ENCODE assay signal across 22 mouse cellular contexts in the genomic region with DNA sequence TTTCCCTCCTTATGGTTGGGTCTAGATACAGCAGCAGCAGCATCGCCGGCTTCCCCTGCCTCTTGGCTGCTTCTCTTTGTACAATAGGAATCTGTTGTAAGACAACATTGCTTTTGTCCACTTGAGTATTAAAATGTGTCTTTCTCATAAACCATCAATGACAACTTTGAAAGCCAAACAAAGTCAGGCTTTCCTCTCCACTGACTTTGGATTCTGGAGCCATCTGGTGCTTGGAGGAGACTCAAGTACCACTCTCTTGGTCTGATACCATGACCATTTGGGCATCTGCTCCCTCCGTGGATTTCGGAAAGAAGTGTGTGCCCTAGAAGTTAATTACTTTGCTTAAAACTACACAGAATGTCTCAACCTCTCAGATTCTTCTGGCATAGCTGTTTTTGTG. TPM values are rescaled to one million over a fixed set of nuclear protein-coding genes. Genes with fewer than 3 reads are reported as not detected.
"Had no signal": no experiment of that assay in that cellular context is flagged by ENCODE, and none has a peak within 500 bp of the region (broad histone marks: within the 10 kb centered on the region; RNA-seq: fewer than 3 reads in every experiment).

No protein-coding gene starts in this region.

- H3K4me2 ChIP-seq: lung, embryonic 14.5 days; midbrain, embryonic 13.5 days; midbrain, embryonic 15.5 days; neural tube, embryonic 13.5 days; neural tube, embryonic 15.5 days; stomach, embryonic 15.5 days had no signal

- H3K9me3 ChIP-seq: midbrain, embryonic 10.5 days; midbrain, embryonic 13.5 days; midbrain, embryonic 15.5 days; neural tube, embryonic 13.5 days; neural tube, embryonic 15.5 days; stomach, embryonic 15.5 days had no signal

- H3K36me3 ChIP-seq: midbrain, embryonic 10.5 days; midbrain, embryonic 13.5 days; midbrain, embryonic 15.5 days; neural tube, embryonic 13.5 days; neural tube, embryonic 15.5 days; stomach, embryonic 15.5 days had no signal

- H3K9ac ChIP-seq: lung, embryonic 14.5 days; midbrain, embryonic 13.5 days; midbrain, embryonic 15.5 days; neural tube, embryonic 13.5 days; neural tube, embryonic 15.5 days; stomach, embryonic 15.5 days had no signal

- H3K4me3 ChIP-seq: midbrain, embryonic 10.5 days; midbrain, embryonic 13.5 days; midbrain, embryonic 15.5 days; myocyte; neural tube, embryonic 13.5 days; neural tube, embryonic 15.5 days; stomach, embryonic 15.5 days had no signal

- DNase-seq: lung, adult 18-20 months; lung, embryonic 14.5 days; lung, postnatal 10 days; lung, postnatal 4 days; retina, postnatal 1 day; right cerebral cortex, adult 18-20 months; right cerebral cortex, postnatal 25 days; thymus, adult 2 months; thymus, postnatal 25 days; thymus, postnatal 4 days had no signal

- ATAC-seq: midbrain, embryonic 13.5 days; midbrain, embryonic 15.5 days had no signal

- H3K27ac ChIP-seq: midbrain, embryonic 10.5 days; midbrain, embryonic 13.5 days; midbrain, embryonic 15.5 days; neural tube, embryonic 13.5 days; neural tube, embryonic 15.5 days; stomach, embryonic 15.5 days; stomach, postnatal 0 days had no signal

- H3K27me3 ChIP-seq: midbrain, embryonic 13.5 days; midbrain, embryonic 15.5 days; neural tube, embryonic 13.5 days; neural tube, embryonic 15.5 days; stomach, embryonic 15.5 days had no signal

RNA-seq across cellular contexts. Expression of gene Scg2, which starts 5.7 kb away (rescaled TPM):
- total RNA-seq: megakaryocyte, adult 5-6 weeks; megakaryocyte-erythroid progenitor cell, adult 5-6 weeks had no signal
- polyA plus RNA-seq: myocyte; spleen, adult 2 months; testis, adult 2 months had no signal
